Mouse (Mus musculus) T-cell, adult 2 months (primary cell): ENCODE results near the gene Mcfd2.

ENCODE experiments used
- DNase-seq: peaks from one replicate; pipeline ENCODE4 v3.0.0; 2022; ENCODE audit warnings: low spot score

Mcfd2 gene

DNA sequence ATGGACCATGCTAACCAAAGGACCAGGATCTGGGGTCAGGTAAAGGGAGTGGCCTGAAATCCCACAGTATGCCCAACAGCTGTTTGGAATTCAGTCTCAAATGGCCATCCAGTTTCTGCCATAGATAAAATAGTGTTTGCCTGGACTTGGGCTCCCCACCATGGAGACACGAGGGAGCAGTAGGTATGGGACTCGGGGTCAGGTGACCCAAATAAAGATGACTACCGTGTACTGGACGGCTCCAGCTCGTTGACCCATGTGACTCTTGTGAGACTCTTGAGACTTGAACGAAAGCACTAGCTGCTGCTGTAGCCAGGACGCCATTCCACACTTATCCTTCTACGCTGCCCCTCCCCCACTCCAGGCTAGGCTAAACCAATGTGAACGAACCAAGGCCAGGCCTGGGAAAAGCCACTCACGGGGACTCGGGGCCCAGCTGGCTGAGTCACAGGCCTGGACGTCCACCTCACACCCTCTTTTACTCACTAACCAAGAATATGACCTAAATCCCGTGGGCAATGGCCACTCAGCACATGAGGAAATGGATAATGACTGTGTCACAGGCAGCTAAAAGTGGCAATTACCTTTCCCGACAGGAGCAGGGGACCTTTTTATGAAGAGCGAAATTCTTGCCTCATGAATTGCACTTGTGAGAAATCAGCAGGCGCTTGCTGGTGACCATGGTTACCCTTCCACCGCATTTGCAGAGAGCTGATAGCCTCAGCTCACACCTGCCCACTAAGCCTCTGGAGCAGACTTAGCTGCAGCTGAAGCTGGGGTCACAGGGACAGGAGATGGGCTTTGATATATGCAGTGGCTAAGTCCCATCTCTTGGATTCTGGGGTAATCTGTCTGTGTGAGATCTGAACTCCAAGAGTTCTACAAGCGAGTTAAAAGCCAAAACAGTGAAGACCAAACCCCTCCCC is 28.7 kb downstream of the Mcfd2 start:
- DNase-seq = no peak

GRCm38 (mm10) chr17:87235019-87235418 is 30.7 kb downstream of the Mcfd2 start:
- no peak for DNase-seq

DNA sequence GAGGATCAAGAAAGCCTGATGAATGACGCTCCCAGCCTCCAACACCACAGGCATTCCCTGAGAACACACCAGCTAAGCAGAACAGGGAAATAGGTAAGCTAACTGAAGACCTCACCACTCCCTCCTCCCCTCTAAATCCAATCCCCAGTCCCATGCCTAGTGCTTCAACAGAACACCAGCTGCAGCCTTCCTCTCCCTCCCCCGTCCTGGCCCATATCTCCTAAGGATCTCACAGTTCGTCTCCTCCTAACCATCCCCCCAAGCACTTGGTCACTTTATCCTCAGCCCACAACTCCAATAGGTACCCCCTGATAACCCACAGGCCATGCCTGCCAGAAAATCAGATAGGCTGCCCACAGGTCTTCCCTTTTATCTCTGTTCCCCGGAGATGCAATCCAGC is 37.9 kb downstream of the Mcfd2 start:
- no peak for DNase-seq

- DNase-seq = no peak
Observed at GRCm38 (mm10) chr17:87226079-87226640, 39.6 kb downstream of the Mcfd2 start.

- no peak for DNase-seq
Observed at GRCm38 (mm10) chr17:87225384-87225783, 40.4 kb downstream of the Mcfd2 start.

- no peak for DNase-seq
Observed at GRCm38 (mm10) chr17:87224461-87224860, 41.3 kb downstream of the Mcfd2 start.

GRCm38 (mm10) chr17:87219456-87219855 is 46.3 kb downstream of the Mcfd2 start:
- DNase-seq = no peak

GRCm38 (mm10) chr17:87214523-87214922 is 51.2 kb downstream of the Mcfd2 start:
- DNase-seq = no peak

- no peak for DNase-seq
Observed at GRCm38 (mm10) chr17:87210525-87210924, 55.2 kb downstream of the Mcfd2 start.

DNA sequence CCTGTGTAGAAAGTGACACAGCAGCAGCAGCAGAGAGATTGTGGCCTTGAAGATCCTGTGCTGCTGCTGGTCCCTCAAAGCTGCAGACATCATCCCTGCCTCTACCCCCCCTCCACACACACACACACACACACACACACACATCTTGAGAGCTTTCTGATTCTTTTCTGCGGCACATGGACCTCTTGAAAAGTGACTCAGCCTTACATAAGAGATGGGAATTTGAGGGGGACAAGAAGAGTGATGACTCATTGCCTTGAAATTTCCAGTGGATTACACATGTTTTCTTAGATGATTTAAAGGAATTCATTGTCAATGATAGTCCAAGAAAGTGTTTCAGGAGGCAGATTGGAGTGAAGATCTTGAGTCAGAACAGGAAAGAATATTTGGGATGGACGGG is 58.9 kb downstream of the Mcfd2 start:
- DNase-seq = no peak
